Mouse (Mus musculus): ENCODE measurements around the gene Sumo1. TPM values are rescaled to one million over a fixed set of nuclear protein-coding genes. Genes with fewer than 3 reads are reported as not detected.
"Not testable (repeated sequence)": the region's sequence is repeated elsewhere in the genome, so short reads cannot be mapped to it uniquely, and the experiment has no call there.

Sumo1 gene
- polyA plus RNA-seq, 1 experiment from 2014 or later, result 254 TPM

- Histone ChIP-seq H3K9me3 (replicated peaks) (no peaks in the 10 kb centered on the region), H3K4me1 (replicated peaks) (peaks cover 9% of the 10 kb centered on the region), H3K36me3 (no peaks in the 10 kb centered on the region), H3K4me2 (peak overlapping the region; percentile 86), H3K27me3 (replicated peaks) (no peaks in the 10 kb centered on the region), H3K9ac (peak overlapping the region; percentile 99), H3K27ac (ENCODE audit: poor library complexity, severe bottlenecking) (peak overlapping the region; percentile 92), H3K4me3 (peak overlapping the region; percentile 97)
- WGBS, result under 1% methylated on average over 49 of the region's 54 CpGs
- peak; percentile 30; the same call in 1 of the 2 replicates for ATAC-seq (ENCODE audit: insufficient number of reproducible peaks, low FRiP score)
Observed at GRCm38 (mm10) chr1:59669962-59670630, 538 bp downstream of the Sumo1 start.

- no peak for ATAC-seq (ENCODE audit: insufficient number of reproducible peaks, low FRiP score)
- Histone ChIP-seq H3K9me3 (replicated peaks) (no peaks in the 10 kb centered on the region), H3K36me3 (no peaks in the 10 kb centered on the region), H3K27ac (ENCODE audit: poor library complexity, severe bottlenecking) (no peak overlapping the region), H3K4me1 (replicated peaks) (peaks cover 9% of the 10 kb centered on the region), H3K27me3 (replicated peaks) (no peaks in the 10 kb centered on the region), H3K4me2 (no peak overlapping the region), H3K9ac (no peak overlapping the region; the same call in 1 of the 2 replicates), H3K4me3 (no peak overlapping the region)
- 84% methylated on average over 2 of the region's 2 CpGs for WGBS
Observed at GRCm38 (mm10) chr1:59668871-59669270, 1.8 kb downstream of the Sumo1 start.

- H3K9me3 ChIP-seq (replicated peaks), result no peaks in the 10 kb centered on the region
- H3K4me1 ChIP-seq (replicated peaks), result peaks cover 7% of the 10 kb centered on the region
- WGBS, result 81% methylated on average over 3 of the region's 3 CpGs
- H3K27ac ChIP-seq (ENCODE audit: poor library complexity, severe bottlenecking), result no peak overlapping the region
- H3K27me3 ChIP-seq (replicated peaks), result no peaks in the 10 kb centered on the region
- no peak overlapping the region for H3K4me3 ChIP-seq
- H3K36me3 ChIP-seq, result 0 out of 2 replicates have a peak, but pooled peaks cover 3% of the 10 kb centered on the region
- ATAC-seq (ENCODE audit: insufficient number of reproducible peaks, low FRiP score), result no peak
- no peak overlapping the region for H3K4me2 ChIP-seq
- no peak overlapping the region for H3K9ac ChIP-seq
Observed at GRCm38 (mm10) chr1:59663456-59664135, 7.0 kb downstream of the Sumo1 start.

GRCm38 (mm10) chr1:59656244-59657171 is 14.1 kb downstream of the Sumo1 start:
- Histone ChIP-seq H3K4me3 (no peak overlapping the region), H3K4me1 (replicated peaks) (no peaks in the 10 kb centered on the region)
- WGBS, result 87% methylated on average over 7 of the region's 7 CpGs

GRCm38 (mm10) chr1:59653243-59653911 is 17.3 kb downstream of the Sumo1 start:
- no peak overlapping the region for H3K9ac ChIP-seq
- H3K27ac ChIP-seq (ENCODE audit: poor library complexity, severe bottlenecking), result no peak overlapping the region
- H3K27me3 ChIP-seq (replicated peaks), result no peaks in the 10 kb centered on the region
- H3K4me2 ChIP-seq, result no peak overlapping the region
- ATAC-seq (ENCODE audit: insufficient number of reproducible peaks, low FRiP score), result no peak
- H3K4me1 ChIP-seq (replicated peaks), result no peaks in the 10 kb centered on the region
- H3K9me3 ChIP-seq (replicated peaks), result no peaks in the 10 kb centered on the region
- WGBS, result 94% methylated on average over 3 of the region's 3 CpGs
- H3K36me3 ChIP-seq, result peaks cover 35% of the 10 kb centered on the region
- no peak overlapping the region for H3K4me3 ChIP-seq

More at GRCm38 (mm10) chr1:59656244-59657171, 14.1 kb downstream of the Sumo1 start:
- Histone ChIP-seq H3K27me3 (replicated peaks) (no peaks in the 10 kb centered on the region), H3K9me3 (replicated peaks) (no peaks in the 10 kb centered on the region), H3K36me3 (peaks cover 23% of the 10 kb centered on the region), H3K4me2 (no peak overlapping the region), H3K27ac (ENCODE audit: poor library complexity, severe bottlenecking) (no peak overlapping the region), H3K9ac (no peak overlapping the region)
- ATAC-seq (ENCODE audit: insufficient number of reproducible peaks, low FRiP score), result no peak

DNA sequence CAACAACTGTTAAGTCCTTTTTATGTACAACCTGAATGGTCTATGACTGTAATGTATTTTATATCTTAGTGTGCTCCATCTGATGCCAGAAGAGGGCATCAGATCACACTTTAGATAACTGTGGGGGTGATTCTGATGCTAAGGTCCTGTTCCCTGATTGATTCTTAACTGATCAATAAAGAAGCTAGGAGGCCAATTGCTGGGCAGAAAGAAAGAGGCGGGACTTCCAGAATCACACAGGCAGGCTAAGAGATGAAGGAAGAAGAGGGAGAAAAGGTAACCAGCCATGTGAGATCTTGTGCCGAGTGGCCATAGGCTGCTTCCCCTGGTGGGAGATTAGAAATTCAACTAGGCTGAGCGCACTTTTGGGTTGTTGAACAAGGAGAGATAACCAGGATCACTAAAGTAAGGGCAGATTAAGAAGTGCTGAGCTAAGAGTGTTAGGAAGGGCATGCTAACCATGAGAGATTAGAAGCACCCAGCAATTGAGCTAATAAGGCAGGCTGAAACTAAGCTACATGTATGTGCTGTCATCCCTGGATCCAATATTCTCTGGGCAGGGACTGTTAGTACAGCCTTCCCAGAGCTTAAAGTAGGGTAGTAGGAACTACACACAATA is 19.3 kb downstream of the Sumo1 start:
- Histone ChIP-seq H3K4me3 (no peak overlapping the region), H3K36me3 (peaks cover 44% of the 10 kb centered on the region), H3K27me3 (replicated peaks) (no peaks in the 10 kb centered on the region), H3K27ac (ENCODE audit: poor library complexity, severe bottlenecking) (no peak overlapping the region), H3K9ac (no peak overlapping the region), H3K4me2 (no peak overlapping the region), H3K4me1 (replicated peaks) (no peaks in the 10 kb centered on the region), H3K9me3 (replicated peaks) (no peaks in the 10 kb centered on the region)
- ATAC-seq (ENCODE audit: insufficient number of reproducible peaks, low FRiP score), result no peak
- 80% methylated on average over 3 of the region's 3 CpGs for WGBS

DNA sequence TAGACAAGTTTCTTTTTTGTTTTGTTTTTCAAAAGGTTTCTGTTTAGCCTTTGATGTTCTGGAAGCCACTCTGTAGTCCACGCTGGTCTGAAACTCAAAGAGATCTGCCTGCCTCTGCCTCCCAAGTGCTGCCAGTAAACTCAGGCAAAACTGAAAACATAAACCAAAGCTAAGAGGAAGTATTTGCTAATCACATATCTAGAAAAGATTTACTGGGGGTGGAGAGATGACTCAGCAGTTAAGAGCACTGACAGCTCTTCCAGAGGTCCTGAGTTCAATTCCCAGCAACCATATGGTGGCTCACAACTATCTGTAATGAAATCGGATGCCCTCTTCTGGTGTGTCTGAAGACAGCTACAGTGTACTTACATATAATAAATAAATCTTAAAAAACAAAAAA is 24.1 kb downstream of the Sumo1 start:
- not testable (repeated sequence) for H3K9me3 ChIP-seq (replicated peaks); H3K4me2 ChIP-seq; H3K4me3 ChIP-seq; H3K27me3 ChIP-seq (replicated peaks); H3K27ac ChIP-seq (ENCODE audit: poor library complexity, severe bottlenecking); ATAC-seq (ENCODE audit: insufficient number of reproducible peaks, low FRiP score); H3K4me1 ChIP-seq (replicated peaks); H3K9ac ChIP-seq
- 91% methylated on average over 2 of the region's 2 CpGs for WGBS
- peaks cover 39% of the 10 kb centered on the region for H3K36me3 ChIP-seq

- H3K9ac ChIP-seq, result no peak overlapping the region
- no peak for ATAC-seq (ENCODE audit: insufficient number of reproducible peaks, low FRiP score)
- no peak overlapping the region for H3K4me3 ChIP-seq
- H3K36me3 ChIP-seq, result peaks cover 30% of the 10 kb centered on the region
- no peak overlapping the region for H3K27ac ChIP-seq (ENCODE audit: poor library complexity, severe bottlenecking)
- no peaks in the 10 kb centered on the region for H3K27me3 ChIP-seq (replicated peaks)
- H3K4me1 ChIP-seq (replicated peaks), result no peaks in the 10 kb centered on the region
- no peaks in the 10 kb centered on the region for H3K9me3 ChIP-seq (replicated peaks)
- H3K4me2 ChIP-seq, result no peak overlapping the region
- 48% methylated on average over 1 of the region's 1 CpGs for WGBS
Observed at GRCm38 (mm10) chr1:59642488-59642887, 28.1 kb downstream of the Sumo1 start.

DNA sequence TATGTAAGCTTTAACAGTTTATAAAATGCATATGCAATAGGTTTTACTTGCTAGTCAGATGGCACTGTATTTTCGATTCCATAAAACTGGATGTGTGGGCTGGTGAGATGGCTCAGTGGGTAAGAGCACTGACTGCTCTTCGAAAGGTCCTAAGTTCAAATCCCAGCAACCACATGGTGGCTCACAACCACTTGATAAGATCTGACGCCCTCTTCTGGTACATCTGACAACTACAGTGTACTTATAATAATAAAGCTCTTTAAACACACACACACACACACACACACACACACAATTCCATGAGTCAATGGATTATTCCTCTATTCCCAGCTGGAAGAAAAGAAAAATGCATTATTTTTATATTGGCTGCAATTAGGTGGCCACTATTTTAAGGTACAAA is 32.3 kb downstream of the Sumo1 start:
- WGBS, result 81% methylated on average over 3 of the region's 3 CpGs
- ATAC-seq (ENCODE audit: insufficient number of reproducible peaks, low FRiP score), result no peak

GRCm38 (mm10) chr1:59636349-59636748 is 34.3 kb downstream of the Sumo1 start:
- H3K9me3 ChIP-seq (replicated peaks), result no peaks in the 10 kb centered on the region
- peaks cover 9% of the 10 kb centered on the region for H3K36me3 ChIP-seq
- no peak overlapping the region for H3K9ac ChIP-seq
- no peak overlapping the region for H3K4me2 ChIP-seq
- no peak for ATAC-seq (ENCODE audit: insufficient number of reproducible peaks, low FRiP score)
- peaks cover 11% of the 10 kb centered on the region for H3K4me1 ChIP-seq (replicated peaks)
- 52% methylated on average over 1 of the region's 1 CpGs for WGBS
- no peaks in the 10 kb centered on the region for H3K27me3 ChIP-seq (replicated peaks)
- H3K27ac ChIP-seq (ENCODE audit: poor library complexity, severe bottlenecking), result no peak overlapping the region
- no peak overlapping the region for H3K4me3 ChIP-seq

More for the DNA sequence above, 32.3 kb downstream of the Sumo1 start:
- Histone ChIP-seq H3K4me1 (replicated peaks) (peaks cover 10% of the 10 kb centered on the region), H3K27me3 (replicated peaks) (no peaks in the 10 kb centered on the region), H3K4me2 (no peak overlapping the region), H3K9me3 (replicated peaks) (no peaks in the 10 kb centered on the region), H3K36me3 (peaks cover 19% of the 10 kb centered on the region), H3K4me3 (no peak overlapping the region), H3K9ac (no peak overlapping the region), H3K27ac (ENCODE audit: poor library complexity, severe bottlenecking) (no peak overlapping the region)
